Mouse (Mus musculus) ES-E14 (cell line): ENCODE measurements around the gene Acadvl.

Experiments
- CHD2 ChIP-seq: IDR thresholded peaks from 2 replicates; pipeline ENCODE4 v1.6.1; 2014; ENCODE audit warnings: mild to moderate bottlenecking, low read depth, low read length, inconsistent platforms
- HCFC1 ChIP-seq: IDR thresholded peaks from 2 replicates; pipeline ENCODE4 v1.6.1; 2012; ENCODE audit warnings: low read length, inconsistent platforms, borderline replicate concordance; ENCODE audit not compliant: insufficient read depth
- MAFK ChIP-seq: IDR thresholded peaks from 2 replicates; pipeline ENCODE4 v1.6.1; 2014; ENCODE audit warnings: mild to moderate bottlenecking, low read depth, low read length, inconsistent platforms; ENCODE audit not compliant: insufficient read depth
- ZC3H11A ChIP-seq: IDR thresholded peaks from 2 replicates; pipeline ENCODE4 v1.6.1; 2012; ENCODE audit warnings: low read depth, mild to moderate bottlenecking, inconsistent platforms, low read length, borderline replicate concordance
- ZNF384 ChIP-seq: IDR thresholded peaks from 2 replicates; pipeline ENCODE4 v1.6.1; 2012; ENCODE audit warnings: low read depth, low read length, inconsistent platforms

DNA sequence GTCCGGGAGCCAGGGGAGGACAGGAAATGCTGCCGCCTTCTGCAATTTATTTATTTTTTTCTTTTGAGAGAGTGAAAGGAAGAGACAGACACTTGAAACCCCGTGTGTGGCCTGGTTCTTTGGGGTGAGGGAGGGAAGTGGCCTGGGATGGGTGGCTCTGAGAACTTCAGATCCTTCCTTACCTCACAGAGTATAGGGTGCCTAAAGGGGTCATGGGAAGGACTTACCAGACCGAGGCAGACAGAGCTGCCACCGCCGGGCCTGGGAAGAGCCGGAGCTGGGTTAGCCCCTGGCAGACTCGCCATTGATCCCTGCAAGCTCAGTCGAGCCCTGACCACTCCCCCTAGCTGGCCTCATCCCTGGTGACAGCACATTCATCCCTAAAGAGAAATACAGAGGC is 30.2 kb upstream of the Acadvl start:
- no peak for TF ChIP-seq HCFC1
- no peak for TF ChIP-seq ZC3H11A
- TF ChIP-seq MAFK, result no peak
- TF ChIP-seq CHD2, result no peak
- no peak for TF ChIP-seq ZNF384
